In genomic region chr6:47811324-47811723, GRCm38 (mm10) we compare ENCODE assay signal across 8 mouse cellular contexts. TPM values are rescaled to one million over a fixed set of nuclear protein-coding genes. Genes with fewer than 3 reads are reported as not detected.
DNase-seq lines count a peak whose midpoint lies in the region; ATAC-seq and TF ChIP-seq lines count a peak whose summit lies in the region.

No protein-coding gene starts in this region.

- no peaks in the 10 kb centered on the region for H3K9me3 ChIP-seq in heart, embryonic 12.5 days (replicated peaks)
- H3K9me3 ChIP-seq in ES-E14 (ENCODE audit: control insufficient read depth, insufficient read depth, low read depth, low read length) = no peaks in the 10 kb centered on the region
- H3K9me3 ChIP-seq in hindbrain, embryonic 11.5 days (ENCODE audit: control insufficient read depth, low read length) = no peaks in the 10 kb centered on the region
- H3K9me3 ChIP-seq in liver, postnatal 0 days (ENCODE audit: low read length) = no peaks in the 10 kb centered on the region

- no peak for TF ChIP-seq CTCF in liver, postnatal 0 days (IDR thresholded peaks at IDR 0.05; ENCODE audit: low read depth)

- H3K4me1 ChIP-seq in heart, embryonic 12.5 days (replicated peaks) = peaks cover 23% of the 10 kb centered on the region
- H3K4me1 ChIP-seq in ES-E14 (ENCODE audit: control insufficient read depth in 2 of 2, insufficient read depth in 2 of 2, low read length in 2 of 2, poor library complexity in 1 of 2) = peaks cover 3 to 11% of the 10 kb centered on the region in 2 experiments; a peak in 2 of 4 replicates
- H3K4me1 ChIP-seq in hindbrain, embryonic 11.5 days (replicated peaks; ENCODE audit: control insufficient read depth, insufficient read depth, low read length) = no peaks in the 10 kb centered on the region
- peaks cover 32% of the 10 kb centered on the region for H3K4me1 ChIP-seq in liver, postnatal 0 days (ENCODE audit: insufficient read depth)

- H3K27me3 ChIP-seq in heart, embryonic 12.5 days (replicated peaks) = no peaks in the 10 kb centered on the region
- H3K27me3 ChIP-seq in hindbrain, embryonic 11.5 days (ENCODE audit: control insufficient read depth, insufficient read depth, low read length) = no peaks in the 10 kb centered on the region
- no peaks in the 10 kb centered on the region for H3K27me3 ChIP-seq in liver, postnatal 0 days (ENCODE audit: insufficient read depth, low read length)

- peak overlapping the region; percentile 84 for H3K9ac ChIP-seq in heart, embryonic 12.5 days
- H3K9ac ChIP-seq in ES-E14 (ENCODE audit: insufficient read depth, low read depth, low read length, poor library complexity, severe bottlenecking) = peak overlapping the region; percentile 92; the same call in 1 of the 2 replicates
- peak overlapping the region; percentile 95 for H3K9ac ChIP-seq in hindbrain, embryonic 11.5 days (ENCODE audit: low read depth, low read length)
- peak overlapping the region; percentile 71 for H3K9ac ChIP-seq in liver, postnatal 0 days (replicated peaks)

- no peak for TF ChIP-seq EP300 in liver, postnatal 0 days (IDR thresholded peaks at IDR 0.05; ENCODE audit: low read depth)

- no peak for ATAC-seq in heart, embryonic 12.5 days (ENCODE audit: insufficient number of reproducible peaks, low FRiP score)
- no peak for ATAC-seq in hindbrain, embryonic 11.5 days (ENCODE audit: low FRiP score)
- ATAC-seq in liver, postnatal 0 days = no peak

- peak overlapping the region; percentile 77 for H3K4me2 ChIP-seq in heart, embryonic 12.5 days
- H3K4me2 ChIP-seq in hindbrain, embryonic 11.5 days (replicated peaks; ENCODE audit: low read depth, low read length) = peak overlapping the region; percentile 63
- H3K4me2 ChIP-seq in liver, postnatal 0 days (ENCODE audit: low read depth, low read length) = peak overlapping the region; percentile 80

- H3K4me3 ChIP-seq in heart, embryonic 12.5 days = peak overlapping the region; percentile 75
- H3K4me3 ChIP-seq in ES-E14 (ENCODE audit: insufficient read depth in 1 of 2, low read depth in 1 of 2, low read length in 2 of 2, poor library complexity in 1 of 2, severe bottlenecking in 1 of 2) = peak overlapping the region; percentile 88 to 98; a peak in 1 of 4 replicates
- peak overlapping the region; percentile 86 for H3K4me3 ChIP-seq in hindbrain, embryonic 11.5 days (ENCODE audit: low read depth, low read length)
- H3K4me3 ChIP-seq in liver, postnatal 0 days (ENCODE audit: low read depth, low read length) = peak overlapping the region; percentile 67; the same call in 1 of the 2 replicates

- H3K36me3 ChIP-seq in heart, embryonic 12.5 days = peaks cover 11% of the 10 kb centered on the region
- peaks cover 9% of the 10 kb centered on the region for H3K36me3 ChIP-seq in ES-E14 (ENCODE audit: control insufficient read depth, insufficient read depth, low read length, poor library complexity, severe bottlenecking)
- peaks cover 6% of the 10 kb centered on the region; the same call in 1 of the 2 replicates for H3K36me3 ChIP-seq in hindbrain, embryonic 11.5 days (ENCODE audit: control insufficient read depth, insufficient read depth, low read length)
- H3K36me3 ChIP-seq in liver, postnatal 0 days (replicated peaks; ENCODE audit: insufficient read depth, low read length) = peaks cover 15% of the 10 kb centered on the region

- H3K27ac ChIP-seq in heart, embryonic 12.5 days (ENCODE audit: poor library complexity, severe bottlenecking) = no peak overlapping the region
- no peak overlapping the region for H3K27ac ChIP-seq in ES-E14 (ENCODE audit: insufficient read depth, low read depth, low read length, poor library complexity, severe bottlenecking)
- no peak overlapping the region for H3K27ac ChIP-seq in hindbrain, embryonic 11.5 days (ENCODE audit: low read depth, low read length)
- H3K27ac ChIP-seq in liver, postnatal 0 days (ENCODE audit: low read depth) = peak overlapping the region; percentile 78; the same call in 1 of the 2 replicates

- no peak for DNase-seq in heart, adult 18-20 months
- no peak for DNase-seq in ES-E14 (ENCODE audit: low read depth, low spot score)
- no peak for DNase-seq in hindbrain, embryonic 11.5 days (ENCODE audit: low spot score)
- no peak for DNase-seq in liver, postnatal 0 days
- DNase-seq in layer of hippocampus, postnatal 25 days (ENCODE audit: extremely low spot score in 1 of 2, low spot score in 1 of 2) = no peak
- no peak for DNase-seq in gastrocnemius, postnatal 25 days
- no peak for DNase-seq in cerebellum, postnatal 25 days

- in situ Hi-C loops in ES-E14 (cut with MboI; ENCODE audit: low sequenced_read_pairs in 2 of 2, unreplicated experiment in 2 of 2) = no loop called here

- WGBS in heart, embryonic 12.5 days = 52% methylated on average over 5 of the region's 5 CpGs
- 75% methylated on average over 5 of the region's 5 CpGs for WGBS in hindbrain, embryonic 11.5 days
- WGBS in liver, postnatal 0 days (ENCODE audit: insufficient replicate concordance) = 55% methylated on average over 5 of the region's 5 CpGs

TF ChIP-seq in ES-E14, 5 proteins besides CTCF, POLR2A, EP300 and RAD21:
- TF ChIP-seq CHD2 (IDR thresholded peaks at IDR 0.05; ENCODE audit: low read depth, low read length) (no peak), ZC3H11A (IDR thresholded peaks at IDR 0.05; ENCODE audit: borderline replicate concordance, low read depth, low read length) (no peak), ZNF384 (IDR thresholded peaks at IDR 0.05; ENCODE audit: low read depth, low read length) (no peak), HCFC1 (IDR thresholded peaks at IDR 0.05; ENCODE audit: borderline replicate concordance, insufficient read depth, low read length) (no peak), MAFK (IDR thresholded peaks at IDR 0.05; ENCODE audit: insufficient read depth, low read depth, low read length) (no peak)
TF ChIP-seq in ES-E14: peak in this region for 0.

RNA-seq across cellular contexts. Expression of gene Pdia4, which starts 1.9 kb away (rescaled TPM):
- 209 and 219 TPM in 2 replicates for polyA plus RNA-seq in heart, embryonic 12.5 days (2016; fragmentation: Nextera tagmentation; extraction: Ambion mirVana)
- 10 to 100 TPM; 38.4 to 45.9 TPM for total RNA-seq in heart, adult 18-20 months (2021)
- total RNA-seq in ES-E14 (2012; rRNA removed) = 429 and 516 TPM in 2 replicates
- polyA plus RNA-seq in hindbrain, embryonic 11.5 days (2014; fragmentation: Nextera tagmentation; extraction: Ambion mirVana) = 282 and 285 TPM in 2 replicates
- polyA plus RNA-seq in liver, postnatal 0 days (2015; fragmentation: Nextera tagmentation; extraction: Ambion mirVana) = 101 and 116 TPM in 2 replicates
- 10 to 100 TPM; 53.5 to 67.5 TPM for total RNA-seq in layer of hippocampus, postnatal 25 days (2021)
- total RNA-seq in gastrocnemius, postnatal 25 days (2021) = 10 to 100 TPM; 18.1 to 22.5 TPM

RNA-seq across cellular contexts. Expression of gene Zfp786, which starts 19.3 kb away (rescaled TPM):
- 1.3 and 1.6 TPM in 2 replicates for polyA plus RNA-seq in heart, embryonic 12.5 days (2016; fragmentation: Nextera tagmentation; extraction: Ambion mirVana)
- total RNA-seq in heart, adult 18-20 months (2021) = under 1 TPM; 0.52 to 0.85 TPM
- total RNA-seq in ES-E14 (2012; rRNA removed) = 2.0 and 2.2 TPM in 2 replicates
- 6.6 and 6.9 TPM in 2 replicates for polyA plus RNA-seq in hindbrain, embryonic 11.5 days (2014; fragmentation: Nextera tagmentation; extraction: Ambion mirVana)
- 0.28 and 0.51 TPM in 2 replicates for polyA plus RNA-seq in liver, postnatal 0 days (2015; fragmentation: Nextera tagmentation; extraction: Ambion mirVana)
- 1 to 10 TPM; 3.8 to 4.9 TPM for total RNA-seq in layer of hippocampus, postnatal 25 days (2021)
- total RNA-seq in gastrocnemius, postnatal 25 days (2021) = under 1 TPM; 0.48 to 0.69 TPM

RNA-seq across cellular contexts. Expression of gene Zfp398, which starts 24.1 kb away (rescaled TPM):
- 3.7 and 4.7 TPM in 2 replicates for polyA plus RNA-seq in heart, embryonic 12.5 days (2016; fragmentation: Nextera tagmentation; extraction: Ambion mirVana)
- 1 to 10 TPM; 5.6 to 6.0 TPM for total RNA-seq in heart, adult 18-20 months (2021)
- 3.8 and 4.3 TPM in 2 replicates for total RNA-seq in ES-E14 (2012; rRNA removed)
- polyA plus RNA-seq in hindbrain, embryonic 11.5 days (2014; fragmentation: Nextera tagmentation; extraction: Ambion mirVana) = 9.1 and 13.8 TPM in 2 replicates
- polyA plus RNA-seq in liver, postnatal 0 days (2015; fragmentation: Nextera tagmentation; extraction: Ambion mirVana) = 1.4 and 1.6 TPM in 2 replicates
- 10 to 100 TPM; 18.5 to 23.5 TPM for total RNA-seq in layer of hippocampus, postnatal 25 days (2021)
- 1 to 10 TPM; 4.7 to 4.8 TPM for total RNA-seq in gastrocnemius, postnatal 25 days (2021)
